Mouse (Mus musculus): Measurements from ENCODE around the gene Pnliprp2. TPM values are rescaled to one million over a fixed set of nuclear protein-coding genes. Genes with fewer than 3 reads are reported as not detected.

Gene Pnliprp2
- polyA plus RNA-seq, 1 experiment = not detected

DNA sequence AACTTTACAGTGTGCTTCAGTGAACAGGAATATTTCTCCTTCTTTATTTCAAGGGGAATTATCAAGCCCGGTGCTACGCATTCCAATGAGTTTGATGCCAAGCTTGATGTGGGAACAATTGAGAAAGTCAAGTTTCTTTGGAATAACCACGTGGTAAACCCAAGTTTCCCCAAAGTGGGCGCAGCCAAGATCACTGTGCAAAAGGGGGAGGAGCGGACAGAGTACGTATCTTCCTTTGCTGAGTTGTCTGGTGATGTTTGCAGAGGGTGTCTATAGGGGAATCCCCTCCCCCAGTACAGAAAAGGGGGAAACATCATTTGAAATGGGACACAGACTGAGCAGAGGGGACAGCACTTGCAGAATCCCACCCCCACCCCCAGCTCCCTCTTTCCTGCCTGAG, 18.5 kb upstream of the Pnliprp2 start:
- DNase-seq = no peak
- TF ChIP-seq CTCF (IDR thresholded peaks at IDR 0.05; ENCODE audit: borderline replicate concordance, insufficient read depth, low read depth, low read length) (no peak), POLR2A (IDR thresholded peaks at IDR 0.05; ENCODE audit: borderline replicate concordance, insufficient read depth, low read length) (no peak)
- Histone ChIP-seq H3K4me1 (ENCODE audit: control insufficient read depth, insufficient read depth, low read length) (no peaks in the 10 kb centered on the region), H3K27me3 (ENCODE audit: control insufficient read depth, insufficient read depth, low read length) (no peaks in the 10 kb centered on the region), H3K4me3 (replicated peaks; ENCODE audit: insufficient read depth, low read depth, low read length) (no peak overlapping the region), H3K27ac (ENCODE audit: insufficient read depth, low read length) (no peak overlapping the region)
- 45% methylated on average over 6 of the region's 6 CpGs for WGBS

DNA sequence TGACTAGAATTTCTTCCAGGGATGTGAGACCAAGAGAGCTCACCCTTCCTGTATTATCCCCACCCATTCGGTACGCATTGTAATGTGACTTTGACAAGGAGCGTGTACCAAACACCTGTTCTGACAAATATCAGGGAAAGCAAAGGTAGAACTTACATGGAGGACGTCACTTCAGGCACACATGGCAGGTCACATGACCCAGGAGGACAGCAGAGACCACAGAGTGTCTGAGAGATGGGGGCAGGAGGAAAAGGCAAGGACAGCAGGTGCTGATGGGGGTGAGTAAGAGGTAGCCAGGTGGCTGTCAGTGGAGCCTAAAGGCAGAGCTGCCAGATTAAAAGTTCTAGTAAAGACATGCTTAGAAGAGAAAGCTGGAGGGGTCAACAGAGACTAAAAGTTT, 16.8 kb upstream of the Pnliprp2 start:
- Histone ChIP-seq H3K27ac (ENCODE audit: insufficient read depth, low read length) (no peak overlapping the region), H3K27me3 (ENCODE audit: control insufficient read depth, insufficient read depth, low read length) (no peaks in the 10 kb centered on the region), H3K4me1 (ENCODE audit: control insufficient read depth, insufficient read depth, low read length) (no peaks in the 10 kb centered on the region), H3K4me3 (replicated peaks; ENCODE audit: insufficient read depth, low read depth, low read length) (no peak overlapping the region)
- 91% methylated on average over 4 of the region's 4 CpGs for WGBS
- no peak for DNase-seq
- no peak for TF ChIP-seq POLR2A (IDR thresholded peaks at IDR 0.05; ENCODE audit: borderline replicate concordance, insufficient read depth, low read length)
- TF ChIP-seq CTCF (IDR thresholded peaks at IDR 0.05; ENCODE audit: borderline replicate concordance, insufficient read depth, low read depth, low read length) = no peak

DNA sequence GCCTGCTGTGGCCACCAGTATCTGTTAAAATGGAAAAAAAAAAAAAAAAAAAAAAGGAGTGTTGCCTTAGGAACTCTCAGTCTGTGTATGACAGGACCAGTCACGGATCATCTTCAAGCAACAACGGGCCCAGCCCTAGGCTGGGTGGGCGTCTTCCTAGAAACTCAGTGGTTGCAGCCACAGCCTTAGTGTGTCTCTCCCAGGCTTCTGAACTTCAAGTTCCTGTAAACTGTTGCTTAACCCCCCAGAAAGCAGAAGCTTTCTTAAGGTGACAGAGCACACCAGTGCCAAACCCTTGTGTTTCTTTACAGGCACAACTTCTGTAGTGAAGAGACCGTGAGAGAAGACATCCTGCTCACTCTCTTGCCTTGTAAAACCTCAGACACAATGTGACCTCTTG, 15.8 kb upstream of the Pnliprp2 start:
- H3K4me3 ChIP-seq (replicated peaks; ENCODE audit: insufficient read depth, low read depth, low read length) = no peak overlapping the region
- H3K27me3 ChIP-seq (ENCODE audit: control insufficient read depth, insufficient read depth, low read length) = no peaks in the 10 kb centered on the region
- WGBS = 72% methylated on average over 4 of the region's 4 CpGs
- no peak overlapping the region for H3K27ac ChIP-seq (ENCODE audit: insufficient read depth, low read length)
- no peak for DNase-seq
- no peaks in the 10 kb centered on the region for H3K4me1 ChIP-seq (ENCODE audit: control insufficient read depth, insufficient read depth, low read length)
- TF ChIP-seq CTCF (IDR thresholded peaks at IDR 0.05; ENCODE audit: borderline replicate concordance, insufficient read depth, low read depth, low read length) (no peak), POLR2A (IDR thresholded peaks at IDR 0.05; ENCODE audit: borderline replicate concordance, insufficient read depth, low read length) (no peak)

- Histone ChIP-seq H3K27me3 (ENCODE audit: control insufficient read depth, insufficient read depth, low read length) (no peaks in the 10 kb centered on the region), H3K4me1 (ENCODE audit: control insufficient read depth, insufficient read depth, low read length) (no peaks in the 10 kb centered on the region), H3K27ac (ENCODE audit: insufficient read depth, low read length) (no peak overlapping the region), H3K4me3 (replicated peaks; ENCODE audit: insufficient read depth, low read depth, low read length) (no peak overlapping the region)
- no peak for DNase-seq
- WGBS = 77% methylated on average over 9 of the region's 9 CpGs
- TF ChIP-seq CTCF (IDR thresholded peaks at IDR 0.05; ENCODE audit: borderline replicate concordance, insufficient read depth, low read depth, low read length) (no peak), POLR2A (IDR thresholded peaks at IDR 0.05; ENCODE audit: borderline replicate concordance, insufficient read depth, low read length) (no peak)
These were observed 12.0 kb upstream of the Pnliprp2 start for GRCm38 (mm10) chr19:58747498-58748000.

GRCm38 (mm10) chr19:58750822-58751221, 8.7 kb upstream of the Pnliprp2 start:
- Histone ChIP-seq H3K27me3 (ENCODE audit: control insufficient read depth, insufficient read depth, low read length) (no peaks in the 10 kb centered on the region), H3K27ac (ENCODE audit: insufficient read depth, low read length) (no peak overlapping the region), H3K4me1 (ENCODE audit: control insufficient read depth, insufficient read depth, low read length) (no peaks in the 10 kb centered on the region), H3K4me3 (replicated peaks; ENCODE audit: insufficient read depth, low read depth, low read length) (no peak overlapping the region)
- 32% methylated on average over 2 of the region's 2 CpGs for WGBS
- no peak for DNase-seq
- no peak for TF ChIP-seq CTCF (IDR thresholded peaks at IDR 0.05; ENCODE audit: borderline replicate concordance, insufficient read depth, low read depth, low read length)

DNA sequence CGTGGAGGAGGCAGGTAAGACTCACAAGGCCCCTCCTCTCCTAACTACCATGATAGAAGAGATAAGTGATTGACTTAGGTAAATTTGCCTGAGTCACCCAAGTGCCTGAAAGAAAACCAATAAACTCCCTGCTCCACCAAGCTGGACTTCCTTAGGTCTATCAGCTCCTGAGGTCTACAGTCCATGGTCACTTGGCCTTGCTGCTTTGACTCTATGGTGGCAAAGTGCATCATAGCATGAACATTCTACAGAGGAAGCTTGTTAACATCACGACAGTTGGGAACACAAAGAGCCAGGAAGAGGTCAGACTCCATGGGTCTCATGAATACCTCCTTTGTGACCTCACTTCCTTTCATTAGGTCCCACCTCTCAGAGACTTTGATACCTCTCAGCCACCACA, 8.0 kb upstream of the Pnliprp2 start:
- TF ChIP-seq POLR2A (IDR thresholded peaks at IDR 0.05; ENCODE audit: borderline replicate concordance, insufficient read depth, low read length) = no peak
- TF ChIP-seq CTCF (IDR thresholded peaks at IDR 0.05; ENCODE audit: borderline replicate concordance, insufficient read depth, low read depth, low read length) = no peak
- H3K27ac ChIP-seq (ENCODE audit: insufficient read depth, low read length) = no peak overlapping the region
- no peak overlapping the region for H3K4me3 ChIP-seq (replicated peaks; ENCODE audit: insufficient read depth, low read depth, low read length)
- no peaks in the 10 kb centered on the region for H3K27me3 ChIP-seq (ENCODE audit: control insufficient read depth, insufficient read depth, low read length)
- no peak for DNase-seq
- no peaks in the 10 kb centered on the region for H3K4me1 ChIP-seq (ENCODE audit: control insufficient read depth, insufficient read depth, low read length)
- WGBS = 72% methylated on average over 2 of the region's 2 CpGs

DNA sequence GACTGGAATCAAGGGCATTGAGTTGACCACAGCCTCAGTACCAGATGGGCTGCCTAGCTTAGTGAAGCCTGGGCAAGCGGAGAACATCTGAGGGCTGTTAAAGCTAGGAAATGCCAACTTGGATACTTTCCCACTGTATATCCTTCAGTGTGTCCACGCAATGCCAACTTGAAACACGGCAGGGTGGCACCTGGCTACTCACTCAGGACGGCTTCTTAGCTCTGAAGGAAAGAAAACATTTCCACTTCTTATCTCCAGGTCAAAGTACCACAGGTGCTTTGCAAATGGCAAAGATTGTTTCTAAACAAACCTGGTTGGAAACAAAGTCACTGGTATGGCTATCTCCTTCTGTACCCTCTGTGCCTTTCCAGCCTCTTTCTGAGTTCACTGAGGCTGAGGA, 648 bp upstream of the Pnliprp2 start:
- 17% methylated on average over 4 of the region's 4 CpGs for WGBS

GRCm38 (mm10) chr19:58762316-58762715, 2.8 kb downstream of the Pnliprp2 start:
- TF ChIP-seq POLR2A (IDR thresholded peaks at IDR 0.05; ENCODE audit: borderline replicate concordance, insufficient read depth, low read length) (no peak), CTCF (IDR thresholded peaks at IDR 0.05; ENCODE audit: borderline replicate concordance, insufficient read depth, low read depth, low read length) (no peak)
- 36% methylated on average over 6 of the region's 6 CpGs for WGBS

More for the DNA sequence above, 648 bp upstream of the Pnliprp2 start:
- H3K27me3 ChIP-seq (ENCODE audit: control insufficient read depth, insufficient read depth, low read length) = no peaks in the 10 kb centered on the region
- H3K27ac ChIP-seq (ENCODE audit: insufficient read depth, low read length) = no peak overlapping the region
- H3K4me3 ChIP-seq (replicated peaks; ENCODE audit: insufficient read depth, low read depth, low read length) = no peak overlapping the region
- DNase-seq = no peak
- TF ChIP-seq CTCF (IDR thresholded peaks at IDR 0.05; ENCODE audit: borderline replicate concordance, insufficient read depth, low read depth, low read length) (no peak), POLR2A (IDR thresholded peaks at IDR 0.05; ENCODE audit: borderline replicate concordance, insufficient read depth, low read length) (no peak)
- H3K4me1 ChIP-seq (ENCODE audit: control insufficient read depth, insufficient read depth, low read length) = no peaks in the 10 kb centered on the region; the same call in 1 of the 2 replicates

More at GRCm38 (mm10) chr19:58762316-58762715, 2.8 kb downstream of the Pnliprp2 start:
- H3K27ac ChIP-seq (ENCODE audit: insufficient read depth, low read length) = no peak overlapping the region
- H3K4me3 ChIP-seq (replicated peaks; ENCODE audit: insufficient read depth, low read depth, low read length) = no peak overlapping the region
- H3K27me3 ChIP-seq (ENCODE audit: control insufficient read depth, insufficient read depth, low read length) = no peaks in the 10 kb centered on the region
- no peak for DNase-seq
- no peaks in the 10 kb centered on the region; the same call in 1 of the 2 replicates for H3K4me1 ChIP-seq (ENCODE audit: control insufficient read depth, insufficient read depth, low read length)

All from cerebellum, adult 2 months (tissue).